Mouse (Mus musculus): ENCODE data around the gene Gria3. TPM values are rescaled to one million over a fixed set of nuclear protein-coding genes. Genes with fewer than 3 reads are reported as not detected.

Gria3 gene
- polyA plus RNA-seq, 1 experiment from 2014 or later: 3.5 TPM

GRCm38 (mm10) chrX:41448876-41449275 is 48.2 kb downstream of the Gria3 start:
- no peaks in the 10 kb centered on the region for H3K36me3 ChIP-seq (replicated peaks)
- H3K4me3 ChIP-seq: no peak overlapping the region
- H3K27ac ChIP-seq (replicated peaks): no peak overlapping the region
- no peaks in the 10 kb centered on the region for H3K27me3 ChIP-seq (replicated peaks; ENCODE audit: low read depth, poor library complexity, severe bottlenecking)
- 76% methylated on average over 1 of the region's 1 CpGs for WGBS
- no peak for DNase-seq (ENCODE audit: low spot score)
- H3K4me1 ChIP-seq: no peaks in the 10 kb centered on the region
- H3K9me3 ChIP-seq: no peaks in the 10 kb centered on the region

GRCm38 (mm10) chrX:41477486-41477885 is 76.8 kb downstream of the Gria3 start:
- Histone ChIP-seq H3K27me3 (replicated peaks; ENCODE audit: low read depth, poor library complexity, severe bottlenecking) (no peaks in the 10 kb centered on the region), H3K4me1 (no peaks in the 10 kb centered on the region), H3K4me3 (no peak overlapping the region), H3K9me3 (no peaks in the 10 kb centered on the region), H3K27ac (replicated peaks) (no peak overlapping the region), H3K36me3 (replicated peaks) (no peaks in the 10 kb centered on the region)
- no peak for DNase-seq (ENCODE audit: low spot score)
- 85% methylated on average over 2 of the region's 2 CpGs for WGBS

- H3K27me3 ChIP-seq (replicated peaks; ENCODE audit: low read depth, poor library complexity, severe bottlenecking): no peaks in the 10 kb centered on the region
- H3K36me3 ChIP-seq (replicated peaks): no peaks in the 10 kb centered on the region
- no peak for DNase-seq (ENCODE audit: low spot score)
- H3K4me3 ChIP-seq: no peak overlapping the region
- H3K9me3 ChIP-seq: no peaks in the 10 kb centered on the region
- WGBS: 72% methylated on average over 4 of the region's 4 CpGs
- no peak overlapping the region for H3K27ac ChIP-seq (replicated peaks)
- no peaks in the 10 kb centered on the region for H3K4me1 ChIP-seq
Measured at GRCm38 (mm10) chrX:41496528-41496927, 95.9 kb downstream of the Gria3 start.

- Histone ChIP-seq H3K27ac (replicated peaks) (no peak overlapping the region), H3K4me3 (no peak overlapping the region), H3K27me3 (replicated peaks; ENCODE audit: low read depth, poor library complexity, severe bottlenecking) (no peaks in the 10 kb centered on the region), H3K36me3 (replicated peaks) (no peaks in the 10 kb centered on the region), H3K4me1 (no peaks in the 10 kb centered on the region), H3K9me3 (no peaks in the 10 kb centered on the region)
- 78% methylated on average over 3 of the region's 3 CpGs for WGBS
- DNase-seq (ENCODE audit: low spot score): no peak
Measured at GRCm38 (mm10) chrX:41505371-41505770, 104.7 kb downstream of the Gria3 start.

- WGBS: 70% methylated on average over 1 of the region's 1 CpGs
- Histone ChIP-seq H3K9me3 (no peaks in the 10 kb centered on the region), H3K4me1 (no peaks in the 10 kb centered on the region), H3K27ac (replicated peaks) (no peak overlapping the region), H3K4me3 (no peak overlapping the region), H3K36me3 (replicated peaks) (no peaks in the 10 kb centered on the region), H3K27me3 (replicated peaks; ENCODE audit: low read depth, poor library complexity, severe bottlenecking) (no peaks in the 10 kb centered on the region)
- no peak for DNase-seq (ENCODE audit: low spot score)
Measured at GRCm38 (mm10) chrX:41507959-41508358, 107.3 kb downstream of the Gria3 start.

- Histone ChIP-seq H3K27me3 (replicated peaks; ENCODE audit: low read depth, poor library complexity, severe bottlenecking) (no peaks in the 10 kb centered on the region), H3K27ac (replicated peaks) (no peak overlapping the region), H3K4me1 (no peaks in the 10 kb centered on the region), H3K9me3 (no peaks in the 10 kb centered on the region), H3K4me3 (no peak overlapping the region), H3K36me3 (replicated peaks) (no peaks in the 10 kb centered on the region)
- 71% methylated on average over 3 of the region's 3 CpGs for WGBS
- no peak for DNase-seq (ENCODE audit: low spot score)
Measured at GRCm38 (mm10) chrX:41514982-41515381, 114.3 kb downstream of the Gria3 start.

- Histone ChIP-seq H3K4me3 (no peak overlapping the region), H3K27me3 (replicated peaks; ENCODE audit: low read depth, poor library complexity, severe bottlenecking) (no peaks in the 10 kb centered on the region), H3K9me3 (no peaks in the 10 kb centered on the region), H3K4me1 (no peaks in the 10 kb centered on the region), H3K27ac (replicated peaks) (no peak overlapping the region), H3K36me3 (replicated peaks) (no peaks in the 10 kb centered on the region)
- 80% methylated on average over 2 of the region's 2 CpGs for WGBS
- DNase-seq (ENCODE audit: low spot score): no peak
Measured at GRCm38 (mm10) chrX:41532511-41532910, 131.9 kb downstream of the Gria3 start.

GRCm38 (mm10) chrX:41535886-41536285 is 135.2 kb downstream of the Gria3 start:
- no peaks in the 10 kb centered on the region for H3K9me3 ChIP-seq
- no peaks in the 10 kb centered on the region for H3K4me1 ChIP-seq
- H3K36me3 ChIP-seq (replicated peaks): no peaks in the 10 kb centered on the region
- no peak overlapping the region for H3K27ac ChIP-seq (replicated peaks)
- DNase-seq (ENCODE audit: low spot score): no peak
- no peaks in the 10 kb centered on the region for H3K27me3 ChIP-seq (replicated peaks; ENCODE audit: low read depth, poor library complexity, severe bottlenecking)
- 78% methylated on average over 2 of the region's 2 CpGs for WGBS
- H3K4me3 ChIP-seq: no peak overlapping the region

GRCm38 (mm10) chrX:41562296-41563060 is 161.8 kb downstream of the Gria3 start:
- 74% methylated on average over 6 of the region's 6 CpGs for WGBS
- H3K4me3 ChIP-seq: no peak overlapping the region
- no peaks in the 10 kb centered on the region for H3K9me3 ChIP-seq
- no peak for DNase-seq (ENCODE audit: low spot score)
- H3K36me3 ChIP-seq (replicated peaks): no peaks in the 10 kb centered on the region
- no peak overlapping the region for H3K27ac ChIP-seq (replicated peaks)
- H3K27me3 ChIP-seq (replicated peaks; ENCODE audit: low read depth, poor library complexity, severe bottlenecking): no peaks in the 10 kb centered on the region
- no peaks in the 10 kb centered on the region for H3K4me1 ChIP-seq

GRCm38 (mm10) chrX:41564898-41565297 is 164.2 kb downstream of the Gria3 start:
- Histone ChIP-seq H3K36me3 (replicated peaks) (no peaks in the 10 kb centered on the region), H3K4me3 (no peak overlapping the region), H3K4me1 (no peaks in the 10 kb centered on the region), H3K27ac (replicated peaks) (no peak overlapping the region), H3K9me3 (no peaks in the 10 kb centered on the region), H3K27me3 (replicated peaks; ENCODE audit: low read depth, poor library complexity, severe bottlenecking) (no peaks in the 10 kb centered on the region)
- 83% methylated on average over 2 of the region's 2 CpGs for WGBS
- no peak for DNase-seq (ENCODE audit: low spot score)

GRCm38 (mm10) chrX:41573079-41573478 is 172.4 kb downstream of the Gria3 start:
- Histone ChIP-seq H3K27ac (replicated peaks) (no peak overlapping the region), H3K4me1 (no peaks in the 10 kb centered on the region), H3K9me3 (no peaks in the 10 kb centered on the region), H3K27me3 (replicated peaks; ENCODE audit: low read depth, poor library complexity, severe bottlenecking) (0 out of 2 replicates have a peak, but pooled peaks cover 3% of the 10 kb centered on the region), H3K4me3 (no peak overlapping the region), H3K36me3 (replicated peaks) (no peaks in the 10 kb centered on the region)
- WGBS: 66% methylated on average over 1 of the region's 1 CpGs
- no peak for DNase-seq (ENCODE audit: low spot score)

- WGBS: 83% methylated on average over 5 of the region's 5 CpGs
- no peaks in the 10 kb centered on the region for H3K27me3 ChIP-seq (replicated peaks; ENCODE audit: low read depth, poor library complexity, severe bottlenecking)
- no peak overlapping the region for H3K4me3 ChIP-seq
- no peak overlapping the region for H3K27ac ChIP-seq (replicated peaks)
- DNase-seq (ENCODE audit: low spot score): no peak
- H3K9me3 ChIP-seq: no peaks in the 10 kb centered on the region
- H3K36me3 ChIP-seq (replicated peaks): no peaks in the 10 kb centered on the region
- no peaks in the 10 kb centered on the region for H3K4me1 ChIP-seq
Measured at GRCm38 (mm10) chrX:41578797-41579196, 178.1 kb downstream of the Gria3 start.

GRCm38 (mm10) chrX:41587692-41588091 is 187.0 kb downstream of the Gria3 start:
- no peak for DNase-seq (ENCODE audit: low spot score)
- no peaks in the 10 kb centered on the region for H3K4me1 ChIP-seq

More at GRCm38 (mm10) chrX:41587692-41588091, 187.0 kb downstream of the Gria3 start:
- no peaks in the 10 kb centered on the region for H3K27me3 ChIP-seq (replicated peaks; ENCODE audit: low read depth, poor library complexity, severe bottlenecking)
- H3K4me3 ChIP-seq: no peak overlapping the region
- no peaks in the 10 kb centered on the region for H3K9me3 ChIP-seq
- 95% methylated on average over 3 of the region's 3 CpGs for WGBS
- no peaks in the 10 kb centered on the region for H3K36me3 ChIP-seq (replicated peaks)
- no peak overlapping the region for H3K27ac ChIP-seq (replicated peaks)

Data from embryonic facial prominence, embryonic 10.5 days (tissue).